Mouse (Mus musculus) stomach, adult 2 months (tissue): ENCODE data around the gene Prok2. TPM values are rescaled to one million over a fixed set of nuclear protein-coding genes. Genes with fewer than 3 reads are reported as not detected.

Experiments used
- polyA plus RNA-seq: library from polyadenylated mRNA; depleted of rRNA; stranded (reverse); fragments of >200 nt; gene quantifications from 2 replicates; pipeline ENCODE4 v1.2.3, GENCODE M21; 2012; rRNA removed

The Prok2 gene
- polyA plus RNA-seq, result not detected in 2 replicates

DNA sequence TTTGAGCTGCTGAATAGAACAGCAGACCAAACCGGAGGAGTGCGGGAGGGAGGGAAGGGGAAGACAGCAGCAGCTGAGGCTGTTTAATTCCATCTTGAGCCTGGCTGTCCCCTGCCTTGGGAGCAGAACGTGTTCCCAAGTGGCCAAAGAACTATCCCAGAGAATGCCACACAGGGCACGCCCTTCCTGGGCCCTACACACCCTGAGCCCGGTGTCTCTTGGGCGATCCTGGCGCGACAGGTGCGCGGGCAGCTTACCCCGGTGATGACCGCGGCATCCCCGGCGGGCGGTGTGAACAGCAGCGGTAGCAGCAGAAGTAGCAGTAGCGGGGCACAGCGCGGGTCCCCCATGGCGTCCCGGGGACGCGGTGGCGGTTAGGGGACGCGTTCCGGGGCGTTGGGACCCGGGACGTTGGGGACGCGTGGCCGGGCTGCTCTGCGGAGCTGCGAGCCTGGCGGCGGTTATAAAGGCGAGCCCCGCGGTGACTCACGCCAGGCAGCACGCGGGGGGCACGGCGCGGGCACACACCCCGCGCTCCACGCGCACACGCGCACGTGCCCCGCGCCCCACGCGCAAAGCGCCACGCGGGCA is at the start of gene Prok2:
Gene Prok2, minus strand, starts transcription at position 422 of the 591 bp plus-strand sequence.

DNA sequence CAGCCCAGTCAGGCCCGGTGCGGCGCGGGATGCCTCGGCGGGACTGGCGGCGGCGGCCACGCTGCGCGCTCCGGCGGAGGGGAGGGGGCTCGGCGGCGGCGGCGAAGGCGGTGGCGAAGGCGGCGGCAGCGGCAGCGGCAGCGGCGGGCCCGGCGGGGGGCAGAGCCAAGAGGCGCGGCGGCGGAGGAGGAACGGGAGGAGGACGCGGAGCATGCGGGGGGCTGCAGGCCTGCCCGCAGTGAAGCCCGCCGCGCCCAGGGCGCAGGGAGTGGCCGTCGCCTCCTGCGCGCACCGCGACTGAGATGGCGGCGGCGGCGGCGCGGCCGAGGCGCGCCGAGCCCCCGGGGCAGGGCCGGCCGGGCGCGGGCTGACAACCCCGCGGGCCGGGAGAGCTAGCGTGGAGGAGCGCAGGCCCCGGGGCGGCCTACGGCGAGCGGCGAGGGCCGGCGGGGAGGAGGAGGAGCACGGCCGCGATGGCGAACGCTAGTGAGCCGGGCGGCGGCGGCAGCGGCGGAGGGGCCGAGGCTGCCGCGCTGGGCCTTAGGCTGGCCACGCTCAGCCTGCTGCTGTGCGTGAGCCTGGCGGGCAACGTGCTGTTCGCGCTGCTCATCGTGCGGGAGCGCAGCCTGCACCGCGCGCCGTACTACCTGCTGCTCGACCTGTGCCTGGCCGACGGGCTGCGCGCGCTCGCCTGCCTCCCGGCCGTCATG is 33.8 kb downstream of the Prok2 start, which contains the start of gene Gpr27:
Gene Gpr27, plus strand, starts transcription at position 474 of the 710 bp plus-strand sequence.

DNA sequence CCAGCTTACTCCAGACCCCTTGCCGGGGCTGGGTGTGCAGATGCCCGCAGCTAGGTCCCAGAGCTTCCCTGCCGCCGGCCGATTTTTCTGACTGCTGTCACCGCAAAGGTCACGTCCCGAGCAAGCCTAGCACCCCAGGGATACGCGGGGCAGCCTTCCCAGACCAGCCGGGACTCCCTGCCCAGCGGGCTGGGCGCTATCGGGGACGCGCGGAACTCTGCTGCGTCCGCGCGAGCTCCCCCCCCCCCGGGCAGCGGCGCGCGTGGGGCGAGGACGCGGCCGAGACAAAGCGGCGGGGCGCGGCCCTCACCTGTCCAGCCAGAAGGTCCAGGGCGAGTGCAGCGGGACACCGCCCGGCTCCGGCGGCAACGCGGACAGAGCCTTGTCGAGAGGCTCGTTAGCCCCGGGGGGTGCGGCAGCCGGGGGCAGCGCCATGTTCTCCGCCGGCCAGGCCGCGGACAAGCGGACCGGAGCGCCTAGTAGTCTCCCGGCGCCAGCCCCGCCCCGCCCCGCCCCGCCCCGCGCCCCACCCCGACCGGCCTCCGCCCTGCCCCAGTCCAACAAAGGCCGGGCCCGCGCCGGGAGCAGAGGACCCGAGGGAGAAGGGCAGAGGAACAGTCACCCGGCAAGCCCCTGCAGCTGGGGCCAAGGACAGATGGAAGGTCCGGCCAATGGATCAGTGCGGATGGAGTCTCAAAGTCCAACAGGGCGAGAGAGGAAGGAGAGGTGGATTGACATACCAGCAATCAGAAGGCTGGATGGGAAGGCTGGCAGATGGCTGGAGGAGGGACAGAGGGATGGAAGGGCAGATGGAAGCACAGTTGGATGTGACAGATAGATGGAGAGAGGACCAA is 59.6 kb downstream of the Prok2 start, which contains the start of the genes Eif4e3 and Gm20696:
Gene Eif4e3, minus strand, starts transcription at position 454 of the 854 bp plus-strand sequence.
Gene Gm20696, minus strand, starts transcription at position 480 of the 854 bp plus-strand sequence.

Other genes with a start within 250 kb of the Prok2 start
- gene Foxp1, start 203.7 kb downstream of the Prok2 start, polyA plus RNA-seq, result 51.8 and 55.2 TPM in 2 replicates
- 0.84 and 0.85 TPM in 2 replicates for gene Eif4e3, start 59.6 kb downstream of the Prok2 start, polyA plus RNA-seq
- 0.17 and 0.29 TPM in 2 replicates for gene Gm20696, start 59.6 kb downstream of the Prok2 start, polyA plus RNA-seq
- gene Gpr27, start 33.7 kb downstream of the Prok2 start, polyA plus RNA-seq, result 2.4 and 5.7 TPM in 2 replicates